Mouse (Mus musculus): Measurements from ENCODE around the gene Elp6. TPM values are rescaled to one million over a fixed set of nuclear protein-coding genes. Genes with fewer than 3 reads are reported as not detected.

Gene Elp6
- 5.0 and 6.5 TPM in 2 replicates for polyA plus RNA-seq (2012; ENCODE audit: low replicate concordance)

GRCm38 (mm10) chr9:110304969-110305651 is at the start of gene Elp6:
TSS of gene Elp6 (plus strand) at chr9:110305173.

GRCm38 (mm10) chr9:110333135-110333895 is 28.3 kb downstream of the Elp6 start, which contains the start of gene Scap:
TSS of gene Scap (plus strand) at chr9:110333288.

Other genes with a start within 250 kb of the Elp6 start
- gene Smarcc1, start 187.5 kb upstream of the Elp6 start, polyA plus RNA-seq (2012; ENCODE audit: low replicate concordance) = 30.3 and 37.7 TPM in 2 replicates
- gene Dhx30, start 187.3 kb upstream of the Elp6 start, polyA plus RNA-seq (2012; ENCODE audit: low replicate concordance) = 20.6 and 24.0 TPM in 2 replicates
- gene Cspg5, start 61.4 kb upstream of the Elp6 start, polyA plus RNA-seq (2012; ENCODE audit: low replicate concordance) = 0.45 and 1.1 TPM in 2 replicates
- 139 and 185 TPM in 2 replicates for gene Scap, start 28.1 kb downstream of the Elp6 start, polyA plus RNA-seq (2012; ENCODE audit: low replicate concordance)
- 79.1 and 91.7 TPM in 2 replicates for gene Ptpn23, start 103.0 kb downstream of the Elp6 start, polyA plus RNA-seq (2012; ENCODE audit: low replicate concordance)
- gene Ngp, start 114.6 kb downstream of the Elp6 start, polyA plus RNA-seq (2012; ENCODE audit: low replicate concordance) = 24.1 and 59.6 TPM in 2 replicates
- 16.9 and 19.9 TPM in 2 replicates for gene Klhl18, start 171.5 kb downstream of the Elp6 start, polyA plus RNA-seq (2012; ENCODE audit: low replicate concordance)
- gene Kif9, start 171.8 kb downstream of the Elp6 start, polyA plus RNA-seq (2012; ENCODE audit: low replicate concordance) = 0.27 and 0.38 TPM in 2 replicates
- gene Setd2, start 227.4 kb downstream of the Elp6 start, polyA plus RNA-seq (2012; ENCODE audit: low replicate concordance) = 16.3 and 46.2 TPM in 2 replicates

All from hematopoietic multipotent progenitor cell, adult 10-12 weeks (in vitro differentiated cells).